15 mouse cellular contexts compared by ENCODE assay signal in the genomic region with DNA sequence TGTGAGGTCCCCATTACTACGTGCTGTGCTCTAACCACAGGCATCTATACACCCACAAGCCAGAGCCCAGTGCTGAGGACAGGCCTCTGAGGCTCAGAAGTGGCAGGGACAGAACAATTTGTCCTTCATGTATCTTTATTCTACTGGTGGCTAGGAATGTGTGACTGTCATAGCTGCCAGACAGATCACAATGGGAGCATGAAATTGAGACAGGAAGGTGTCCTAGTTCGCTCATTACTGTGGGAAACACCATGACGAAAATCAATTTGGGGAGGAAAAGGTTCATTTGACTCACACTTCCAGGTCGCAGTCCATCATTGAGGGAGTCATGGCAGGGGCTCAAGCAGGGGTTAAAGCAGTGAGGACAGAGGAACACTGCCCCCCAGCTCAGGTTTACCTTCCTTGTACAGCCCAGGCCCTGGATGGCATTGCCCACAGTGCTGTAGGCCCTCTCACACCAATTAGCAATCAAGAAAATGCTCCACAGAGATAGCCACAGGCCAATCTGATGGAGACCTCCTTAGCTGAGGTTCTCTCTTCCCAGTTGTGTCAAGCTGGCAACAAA.
"Had no signal": no experiment of that assay in that cellular context is flagged by ENCODE, and none has a peak within 500 bp of the region (broad histone marks: within the 10 kb centered on the region; RNA-seq: fewer than 3 reads in every experiment).

No protein-coding gene starts in this region.

- H3K9me3 ChIP-seq: limb, embryonic 12.5 days; limb, embryonic 15.5 days; liver, embryonic 12.5 days; liver, embryonic 15.5 days had no signal

- H3K9ac ChIP-seq: limb, embryonic 12.5 days; limb, embryonic 15.5 days; liver, embryonic 12.5 days; liver, embryonic 15.5 days had no signal

- H3K36me3 ChIP-seq: limb, embryonic 12.5 days; limb, embryonic 15.5 days; liver, embryonic 12.5 days; liver, embryonic 15.5 days had no signal

- H3K4me1 ChIP-seq: limb, embryonic 12.5 days had no signal

- H3K27me3 ChIP-seq: limb, embryonic 12.5 days; limb, embryonic 15.5 days; liver, embryonic 15.5 days had no signal

- DNase-seq: kidney, adult 18-20 months; layer of hippocampus, postnatal 36 days; left cerebral cortex, postnatal 4 days; lung, adult 2 months; lung, postnatal 14 days; lung, postnatal 4 days; midbrain, embryonic 14.5 days; thymus, adult 18-20 months; thymus, postnatal 36 days had no signal

- ATAC-seq: liver, embryonic 12.5 days had no signal

- H3K4me2 ChIP-seq: limb, embryonic 12.5 days; limb, embryonic 15.5 days; liver, embryonic 12.5 days; liver, embryonic 15.5 days; midbrain, embryonic 11.5 days had no signal

- H3K27ac ChIP-seq: left cerebral cortex, adult 2 months; limb, embryonic 12.5 days; limb, embryonic 15.5 days; liver, embryonic 12.5 days; liver, embryonic 15.5 days had no signal

- H3K4me3 ChIP-seq: left cerebral cortex, adult 2 months; limb, embryonic 12.5 days; limb, embryonic 15.5 days; liver, embryonic 12.5 days; liver, embryonic 15.5 days had no signal
